Mouse (Mus musculus) adrenal gland (tissue): ENCODE measurements around the gene Snupn.
"Not testable (repeated sequence)": the region's sequence is repeated elsewhere in the genome, so short reads cannot be mapped to it uniquely, and the experiment has no call there.

Source experiments
- intact Hi-C: fragments of 180-260 bp; cut with DNase I; formaldehyde crosslinking; loops from one replicate; pipeline ENCODE4 v1.15.1; 2025

The Snupn gene

DNA sequence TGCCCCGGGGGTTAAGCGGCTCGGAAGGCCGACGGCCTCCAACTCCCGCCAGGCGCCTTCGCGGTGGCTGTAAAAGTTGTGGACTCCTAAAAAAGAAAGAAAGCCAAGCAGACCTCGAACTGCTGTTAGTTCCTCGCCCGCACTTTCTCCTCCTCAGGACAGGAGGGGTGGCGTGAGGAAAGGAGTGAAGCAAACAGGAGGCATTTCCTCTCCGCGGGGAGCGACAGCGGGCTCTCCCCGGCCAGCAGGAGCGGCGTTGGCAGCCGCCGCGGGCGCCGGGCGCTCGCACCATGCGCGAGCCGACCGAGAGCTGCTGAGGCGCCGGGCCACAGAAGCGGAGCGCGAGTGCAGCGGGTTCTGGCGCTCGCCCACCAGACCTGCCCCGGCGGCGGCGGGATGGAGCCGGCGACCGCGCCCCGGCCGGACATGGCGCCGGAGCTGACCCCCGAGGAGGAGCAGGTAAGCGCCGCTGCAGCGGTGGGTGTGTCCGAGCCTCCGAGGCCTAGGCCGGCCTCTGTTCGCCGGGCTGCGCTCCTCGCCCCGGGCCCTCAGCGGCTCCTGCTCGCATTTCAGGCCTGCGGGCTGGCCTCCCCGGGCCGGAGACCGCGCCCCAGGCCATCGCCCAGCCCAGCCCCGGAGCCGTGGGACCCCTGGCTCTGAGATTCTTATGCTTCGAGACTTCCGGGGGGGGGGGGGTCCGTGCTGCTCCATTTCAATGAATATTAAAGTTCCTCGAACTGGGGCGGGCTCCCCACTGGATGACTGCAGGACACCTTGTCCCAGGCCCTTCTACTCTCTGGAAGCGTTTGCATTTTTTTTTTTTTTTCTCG is 44.7 kb downstream of the Snupn start:
- intact Hi-C loops: no loop called here

DNA sequence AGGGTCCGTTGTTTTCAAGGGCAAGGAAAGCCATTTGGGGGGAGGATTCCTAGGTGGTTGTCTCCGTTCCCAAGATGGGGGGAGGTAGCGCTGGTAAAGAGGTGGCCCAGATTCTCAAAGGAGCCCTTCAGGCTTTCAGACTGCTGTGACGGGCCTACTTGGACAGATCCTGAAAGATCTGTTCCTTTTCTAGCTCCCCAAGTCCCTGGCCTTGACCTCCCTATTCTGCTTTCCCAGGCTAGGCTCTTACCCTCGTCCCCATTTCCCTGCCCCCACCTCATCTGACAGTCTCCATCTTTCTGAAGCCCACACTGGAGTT is 45.3 kb downstream of the Snupn start:
- intact Hi-C loops: no loop called here

- intact Hi-C loops: not testable (repeated sequence)
These were observed 46.5 kb downstream of the Snupn start for GRCm38 (mm10) chr9:56997206-56997605.

GRCm38 (mm10) chr9:57003011-57003410 is 52.3 kb downstream of the Snupn start:
- intact Hi-C loops: no loop called here

DNA sequence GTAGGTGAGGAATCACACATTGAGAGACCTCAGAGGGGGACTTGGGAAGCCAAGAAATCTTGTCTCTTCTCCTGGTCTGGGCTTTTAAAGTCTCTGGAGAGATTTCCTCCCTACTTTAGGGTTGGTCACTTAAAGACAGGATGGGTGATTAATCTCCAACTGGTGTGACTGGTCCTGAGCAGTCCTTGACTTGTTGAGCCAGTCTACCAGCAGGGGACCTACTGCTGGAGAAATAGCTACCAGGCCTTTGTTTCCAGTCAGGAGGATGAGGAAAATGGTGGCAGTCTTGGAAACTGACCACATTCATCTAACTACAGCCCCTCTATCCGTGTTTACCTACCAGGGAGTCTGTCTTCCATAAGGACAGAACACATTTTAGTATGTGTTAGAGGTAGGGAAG is 61.7 kb downstream of the Snupn start:
- intact Hi-C loops: no loop called here

- intact Hi-C loops: no loop called here
These were observed 62.2 kb downstream of the Snupn start for GRCm38 (mm10) chr9:57012895-57013294.

DNA sequence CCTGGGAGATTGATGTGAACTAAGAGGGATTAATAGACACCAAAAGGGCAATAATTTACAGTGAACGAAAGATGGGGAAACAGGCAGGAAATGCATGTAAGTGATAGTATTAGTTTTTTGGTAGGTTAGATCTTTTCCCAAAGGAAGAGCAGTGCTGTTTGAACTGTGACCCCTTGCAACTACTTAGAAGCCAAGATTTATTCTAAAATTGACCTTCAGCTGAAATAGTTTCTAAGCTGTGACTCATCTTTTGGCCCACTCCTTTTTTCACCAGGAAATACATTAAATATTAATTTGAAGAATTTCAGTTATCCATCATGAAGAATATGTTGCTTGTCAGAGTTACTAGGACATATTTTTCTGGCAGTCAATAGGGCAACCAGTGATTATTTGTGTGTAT is 63.1 kb downstream of the Snupn start:
- intact Hi-C loops: no loop called here

GRCm38 (mm10) chr9:57014766-57015165 is 64.1 kb downstream of the Snupn start:
- intact Hi-C loops: no loop called here

DNA sequence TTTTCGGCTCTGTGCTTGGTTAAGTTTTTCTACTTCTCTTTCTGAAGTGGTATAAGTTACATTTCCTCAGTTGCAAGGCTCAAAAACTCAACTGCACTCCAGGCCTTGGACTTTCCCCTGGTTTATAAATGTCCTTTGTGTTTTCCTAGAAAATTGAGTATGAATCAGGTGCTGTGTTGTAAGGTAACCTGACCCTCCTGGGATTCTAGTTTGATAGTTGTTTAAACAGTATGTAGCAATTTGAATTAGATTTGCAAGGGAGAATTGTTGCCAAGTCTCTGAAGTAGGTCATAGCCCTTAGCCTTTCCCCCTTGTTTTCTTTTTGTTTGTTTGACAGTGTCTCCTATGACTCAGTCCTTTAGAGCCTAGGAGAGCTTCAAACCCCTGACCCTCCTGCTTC is 67.0 kb downstream of the Snupn start:
- intact Hi-C loops: no loop called here

- intact Hi-C loops: no loop called here
These were observed 81.1 kb downstream of the Snupn start for GRCm38 (mm10) chr9:57031756-57032155.
